Mouse (Mus musculus): Measurements from ENCODE around the gene Atp5l. TPM values are rescaled to one million over a fixed set of nuclear protein-coding genes. Genes with fewer than 3 reads are reported as not detected.

The Atp5l gene
- polyA plus RNA-seq, 1 experiment from 2014 or later: 698 TPM

GRCm38 (mm10) chr9:44946185-44946695 lies 25.7 kb upstream of the Atp5l start:
- no peak for ATAC-seq (ENCODE audit: low FRiP score, low TSS enrichment)
- Histone ChIP-seq H3K27me3 (ENCODE audit: control insufficient read depth, insufficient read depth, low read length) (no peaks in the 10 kb centered on the region), H3K36me3 (ENCODE audit: control insufficient read depth, insufficient read depth, low read length) (peaks cover 96% of the 10 kb centered on the region), H3K4me2 (ENCODE audit: low read length) (no peak overlapping the region), H3K9ac (replicated peaks; ENCODE audit: low read length) (no peak overlapping the region), H3K27ac (replicated peaks; ENCODE audit: low read depth, low read length) (no peak overlapping the region), H3K4me3 (replicated peaks; ENCODE audit: low read depth, low read length) (no peak overlapping the region), H3K9me3 (ENCODE audit: control insufficient read depth, low read length) (no peaks in the 10 kb centered on the region), H3K4me1 (ENCODE audit: control insufficient read depth, insufficient read depth, low read length) (no peaks in the 10 kb centered on the region)
- 96% methylated on average over 7 of the region's 7 CpGs for WGBS
- no peak for DNase-seq

- Histone ChIP-seq H3K9ac (replicated peaks; ENCODE audit: low read length) (no peak overlapping the region), H3K36me3 (ENCODE audit: control insufficient read depth, insufficient read depth, low read length) (peaks cover 94% of the 10 kb centered on the region), H3K4me2 (ENCODE audit: low read length) (no peak overlapping the region), H3K27me3 (ENCODE audit: control insufficient read depth, insufficient read depth, low read length) (no peaks in the 10 kb centered on the region), H3K9me3 (ENCODE audit: control insufficient read depth, low read length) (no peaks in the 10 kb centered on the region), H3K4me1 (ENCODE audit: control insufficient read depth, insufficient read depth, low read length) (no peaks in the 10 kb centered on the region), H3K27ac (replicated peaks; ENCODE audit: low read depth, low read length) (no peak overlapping the region), H3K4me3 (replicated peaks; ENCODE audit: low read depth, low read length) (no peak overlapping the region)
- ATAC-seq (ENCODE audit: low FRiP score, low TSS enrichment) (no peak), DNase-seq (no peak)
- WGBS: 94% methylated on average over 4 of the region's 4 CpGs
Observed at GRCm38 (mm10) chr9:44942421-44942820, 21.9 kb upstream of the Atp5l start.

- no peak overlapping the region for H3K4me2 ChIP-seq (ENCODE audit: low read length)
- H3K4me1 ChIP-seq (ENCODE audit: control insufficient read depth, insufficient read depth, low read length): no peaks in the 10 kb centered on the region
- H3K36me3 ChIP-seq (ENCODE audit: control insufficient read depth, insufficient read depth, low read length): peaks cover 94% of the 10 kb centered on the region
- H3K9me3 ChIP-seq (ENCODE audit: control insufficient read depth, low read length): no peaks in the 10 kb centered on the region
- H3K27me3 ChIP-seq (ENCODE audit: control insufficient read depth, insufficient read depth, low read length): no peaks in the 10 kb centered on the region
- H3K9ac ChIP-seq (replicated peaks; ENCODE audit: low read length): no peak overlapping the region
- H3K27ac ChIP-seq (replicated peaks; ENCODE audit: low read depth, low read length): no peak overlapping the region
- 94% methylated on average over 4 of the region's 4 CpGs for WGBS
- no peak overlapping the region for H3K4me3 ChIP-seq (replicated peaks; ENCODE audit: low read depth, low read length)
- no peak for DNase-seq
- ATAC-seq (ENCODE audit: low FRiP score, low TSS enrichment): no peak
Observed at GRCm38 (mm10) chr9:44941756-44942155, 21.2 kb upstream of the Atp5l start.

GRCm38 (mm10) chr9:44921543-44921942 lies 1.0 kb upstream of the Atp5l start:
- peak overlapping the region; percentile 96 for H3K4me3 ChIP-seq (replicated peaks; ENCODE audit: low read depth, low read length)
- H3K36me3 ChIP-seq (ENCODE audit: control insufficient read depth, insufficient read depth, low read length): 0 out of 2 replicates have a peak, but pooled peaks cover 9% of the 10 kb centered on the region
- H3K4me1 ChIP-seq (ENCODE audit: control insufficient read depth, insufficient read depth, low read length): peaks cover 12% of the 10 kb centered on the region
- H3K9ac ChIP-seq (replicated peaks; ENCODE audit: low read length): no peak overlapping the region
- ATAC-seq (ENCODE audit: low FRiP score, low TSS enrichment) (no peak), DNase-seq (peak; percentile 14)
- no peaks in the 10 kb centered on the region for H3K9me3 ChIP-seq (ENCODE audit: control insufficient read depth, low read length)
- peak overlapping the region; percentile 89 for H3K27ac ChIP-seq (replicated peaks; ENCODE audit: low read depth, low read length)
- peak overlapping the region; percentile 93 for H3K4me2 ChIP-seq (ENCODE audit: low read length)
- 68% methylated on average over 2 of the region's 2 CpGs for WGBS
- H3K27me3 ChIP-seq (ENCODE audit: control insufficient read depth, insufficient read depth, low read length): no peaks in the 10 kb centered on the region

GRCm38 (mm10) chr9:44921123-44921468 lies 554 bp upstream of the Atp5l start:
- H3K4me3 ChIP-seq (replicated peaks; ENCODE audit: low read depth, low read length): peak overlapping the region; percentile 96
- peak overlapping the region; percentile 89 for H3K27ac ChIP-seq (replicated peaks; ENCODE audit: low read depth, low read length)
- 0 out of 2 replicates have a peak, but pooled peaks cover 9% of the 10 kb centered on the region for H3K36me3 ChIP-seq (ENCODE audit: control insufficient read depth, insufficient read depth, low read length)
- H3K4me1 ChIP-seq (ENCODE audit: control insufficient read depth, insufficient read depth, low read length): peaks cover 12% of the 10 kb centered on the region
- no peaks in the 10 kb centered on the region for H3K27me3 ChIP-seq (ENCODE audit: control insufficient read depth, insufficient read depth, low read length)
- peak overlapping the region; percentile 93 for H3K4me2 ChIP-seq (ENCODE audit: low read length)
- peak overlapping the region; percentile 36; the same call in 1 of the 2 replicates for H3K9ac ChIP-seq (replicated peaks; ENCODE audit: low read length)
- H3K9me3 ChIP-seq (ENCODE audit: control insufficient read depth, low read length): no peaks in the 10 kb centered on the region
- 2% methylated on average over 8 of the region's 8 CpGs for WGBS
- DNase-seq (no peak), ATAC-seq (ENCODE audit: low FRiP score, low TSS enrichment) (peak; percentile 86)

- H3K4me1 ChIP-seq (ENCODE audit: control insufficient read depth, insufficient read depth, low read length): peaks cover 12% of the 10 kb centered on the region
- no peak for ATAC-seq (ENCODE audit: low FRiP score, low TSS enrichment)
- no peak overlapping the region for H3K27ac ChIP-seq (replicated peaks; ENCODE audit: low read depth, low read length)
- WGBS: 43% methylated on average over 2 of the region's 2 CpGs
- H3K9me3 ChIP-seq (ENCODE audit: control insufficient read depth, low read length): no peaks in the 10 kb centered on the region
- no peak for DNase-seq
- H3K36me3 ChIP-seq (ENCODE audit: control insufficient read depth, insufficient read depth, low read length): 0 out of 2 replicates have a peak, but pooled peaks cover 2% of the 10 kb centered on the region
- H3K27me3 ChIP-seq (ENCODE audit: control insufficient read depth, insufficient read depth, low read length): no peaks in the 10 kb centered on the region
- peak overlapping the region; percentile 90 for H3K9ac ChIP-seq (replicated peaks; ENCODE audit: low read length)
- H3K4me3 ChIP-seq (replicated peaks; ENCODE audit: low read depth, low read length): peak overlapping the region; percentile 96
- H3K4me2 ChIP-seq (ENCODE audit: low read length): peak overlapping the region; percentile 93
Observed at GRCm38 (mm10) chr9:44919606-44920005, 936 bp downstream of the Atp5l start.

GRCm38 (mm10) chr9:44916196-44916595 lies 4.3 kb downstream of the Atp5l start:
- peak; percentile 61 for DNase-seq
- Histone ChIP-seq H3K4me1 (ENCODE audit: control insufficient read depth, insufficient read depth, low read length) (peaks cover 12% of the 10 kb centered on the region), H3K4me3 (replicated peaks; ENCODE audit: low read depth, low read length) (no peak overlapping the region), H3K27ac (replicated peaks; ENCODE audit: low read depth, low read length) (no peak overlapping the region), H3K9me3 (ENCODE audit: control insufficient read depth, low read length) (no peaks in the 10 kb centered on the region), H3K4me2 (ENCODE audit: low read length) (no peak overlapping the region), H3K27me3 (ENCODE audit: control insufficient read depth, insufficient read depth, low read length) (no peaks in the 10 kb centered on the region), H3K36me3 (ENCODE audit: control insufficient read depth, insufficient read depth, low read length) (peaks cover 17% of the 10 kb centered on the region), H3K9ac (replicated peaks; ENCODE audit: low read length) (no peak overlapping the region)
- ATAC-seq (ENCODE audit: low FRiP score, low TSS enrichment): no peak
- 47% methylated on average over 1 of the region's 1 CpGs for WGBS

GRCm38 (mm10) chr9:44914706-44915105 lies 5.8 kb downstream of the Atp5l start:
- ATAC-seq (ENCODE audit: low FRiP score, low TSS enrichment) (no peak), DNase-seq (peak; percentile 21)
- Histone ChIP-seq H3K4me3 (replicated peaks; ENCODE audit: low read depth, low read length) (no peak overlapping the region), H3K9ac (replicated peaks; ENCODE audit: low read length) (no peak overlapping the region), H3K27ac (replicated peaks; ENCODE audit: low read depth, low read length) (no peak overlapping the region), H3K9me3 (ENCODE audit: control insufficient read depth, low read length) (no peaks in the 10 kb centered on the region), H3K4me1 (ENCODE audit: control insufficient read depth, insufficient read depth, low read length) (peaks cover 8% of the 10 kb centered on the region), H3K36me3 (ENCODE audit: control insufficient read depth, insufficient read depth, low read length) (peaks cover 24% of the 10 kb centered on the region), H3K27me3 (ENCODE audit: control insufficient read depth, insufficient read depth, low read length) (no peaks in the 10 kb centered on the region), H3K4me2 (ENCODE audit: low read length) (no peak overlapping the region)
- 40% methylated on average over 4 of the region's 4 CpGs for WGBS

- Histone ChIP-seq H3K9me3 (ENCODE audit: control insufficient read depth, low read length) (no peaks in the 10 kb centered on the region), H3K27me3 (ENCODE audit: control insufficient read depth, insufficient read depth, low read length) (no peaks in the 10 kb centered on the region), H3K4me2 (ENCODE audit: low read length) (no peak overlapping the region), H3K27ac (replicated peaks; ENCODE audit: low read depth, low read length) (no peak overlapping the region), H3K36me3 (ENCODE audit: control insufficient read depth, insufficient read depth, low read length) (peaks cover 24% of the 10 kb centered on the region), H3K4me3 (replicated peaks; ENCODE audit: low read depth, low read length) (no peak overlapping the region), H3K4me1 (ENCODE audit: control insufficient read depth, insufficient read depth, low read length) (no peaks in the 10 kb centered on the region), H3K9ac (replicated peaks; ENCODE audit: low read length) (no peak overlapping the region)
- no peak for ATAC-seq (ENCODE audit: low FRiP score, low TSS enrichment)
- 97% methylated on average over 4 of the region's 4 CpGs for WGBS
- no peak for DNase-seq
Observed at GRCm38 (mm10) chr9:44911365-44911764, 9.2 kb downstream of the Atp5l start.
